Mouse (Mus musculus): ENCODE measurements at regions not wholly inside any gene's neighbourhood (a gene's known extent, or its start where the extent isn't known, plus 50 kb on each side); places are given as distances from the start of the nearest gene placed in this dataset.

GRCm38 (mm10) chr19:26190803-26191202, 414.0 kb upstream of the Smarca2 start:
- TF ChIP-seq CTCF (IDR thresholded peaks at IDR 0.05; ENCODE audit: borderline replicate concordance, extremely low read depth, insufficient read depth, insufficient read length), result no peak
- no peak for TF ChIP-seq POLR2A (IDR thresholded peaks at IDR 0.05; ENCODE audit: borderline replicate concordance, extremely low read depth, insufficient read depth, insufficient read length, poor library complexity, severe bottlenecking)
